Mouse (Mus musculus): Measurements from ENCODE around the gene Tanc1.

The Tanc1 gene

GRCm38 (mm10) chr2:59681181-59681580 lies 69.3 kb downstream of the Tanc1 start:
- DNase-seq (ENCODE audit: low spot score): no peak

- no peak for DNase-seq (ENCODE audit: low spot score)
Measured at GRCm38 (mm10) chr2:59684864-59685605, 73.2 kb downstream of the Tanc1 start.

GRCm38 (mm10) chr2:59685606-59685950 lies 73.7 kb downstream of the Tanc1 start:
- DNase-seq (ENCODE audit: low spot score): no peak

- no peak for DNase-seq (ENCODE audit: low spot score)
Measured at GRCm38 (mm10) chr2:59688261-59689104, 76.6 kb downstream of the Tanc1 start.

GRCm38 (mm10) chr2:59691112-59691511 lies 79.3 kb downstream of the Tanc1 start:
- DNase-seq (ENCODE audit: low spot score): no peak

- no peak for DNase-seq (ENCODE audit: low spot score)
Measured at GRCm38 (mm10) chr2:59693473-59693872, 81.6 kb downstream of the Tanc1 start.

- no peak for DNase-seq (ENCODE audit: low spot score)
Measured at GRCm38 (mm10) chr2:59697123-59697522, 85.3 kb downstream of the Tanc1 start.

GRCm38 (mm10) chr2:59697722-59698634 lies 86.1 kb downstream of the Tanc1 start:
- peak; percentile 78 for DNase-seq (ENCODE audit: low spot score)

GRCm38 (mm10) chr2:59698635-59699300 lies 86.9 kb downstream of the Tanc1 start:
- no peak for DNase-seq (ENCODE audit: low spot score)

GRCm38 (mm10) chr2:59699893-59700292 lies 88.1 kb downstream of the Tanc1 start:
- DNase-seq (ENCODE audit: low spot score): no peak

- DNase-seq (ENCODE audit: low spot score): no peak
Measured at GRCm38 (mm10) chr2:59705221-59705620, 93.4 kb downstream of the Tanc1 start.

GRCm38 (mm10) chr2:59706806-59707205 lies 95.0 kb downstream of the Tanc1 start:
- DNase-seq (ENCODE audit: low spot score): no peak

GRCm38 (mm10) chr2:59707922-59708706 lies 96.3 kb downstream of the Tanc1 start:
- DNase-seq (ENCODE audit: low spot score): peak; percentile 48

- no peak for DNase-seq (ENCODE audit: low spot score)
Measured at GRCm38 (mm10) chr2:59710771-59711170, 98.9 kb downstream of the Tanc1 start.

- no peak for DNase-seq (ENCODE audit: low spot score)
Measured at GRCm38 (mm10) chr2:59711992-59712391, 100.2 kb downstream of the Tanc1 start.

- no peak for DNase-seq (ENCODE audit: low spot score)
Measured at GRCm38 (mm10) chr2:59712484-59712883, 100.6 kb downstream of the Tanc1 start.

- DNase-seq (ENCODE audit: low spot score): no peak
Measured at GRCm38 (mm10) chr2:59713626-59714556, 102.0 kb downstream of the Tanc1 start.

- no peak for DNase-seq (ENCODE audit: low spot score)
Measured at GRCm38 (mm10) chr2:59714992-59715391, 103.2 kb downstream of the Tanc1 start.

GRCm38 (mm10) chr2:59716461-59716860 lies 104.6 kb downstream of the Tanc1 start:
- DNase-seq (ENCODE audit: low spot score): no peak
